In the genomic region with DNA sequence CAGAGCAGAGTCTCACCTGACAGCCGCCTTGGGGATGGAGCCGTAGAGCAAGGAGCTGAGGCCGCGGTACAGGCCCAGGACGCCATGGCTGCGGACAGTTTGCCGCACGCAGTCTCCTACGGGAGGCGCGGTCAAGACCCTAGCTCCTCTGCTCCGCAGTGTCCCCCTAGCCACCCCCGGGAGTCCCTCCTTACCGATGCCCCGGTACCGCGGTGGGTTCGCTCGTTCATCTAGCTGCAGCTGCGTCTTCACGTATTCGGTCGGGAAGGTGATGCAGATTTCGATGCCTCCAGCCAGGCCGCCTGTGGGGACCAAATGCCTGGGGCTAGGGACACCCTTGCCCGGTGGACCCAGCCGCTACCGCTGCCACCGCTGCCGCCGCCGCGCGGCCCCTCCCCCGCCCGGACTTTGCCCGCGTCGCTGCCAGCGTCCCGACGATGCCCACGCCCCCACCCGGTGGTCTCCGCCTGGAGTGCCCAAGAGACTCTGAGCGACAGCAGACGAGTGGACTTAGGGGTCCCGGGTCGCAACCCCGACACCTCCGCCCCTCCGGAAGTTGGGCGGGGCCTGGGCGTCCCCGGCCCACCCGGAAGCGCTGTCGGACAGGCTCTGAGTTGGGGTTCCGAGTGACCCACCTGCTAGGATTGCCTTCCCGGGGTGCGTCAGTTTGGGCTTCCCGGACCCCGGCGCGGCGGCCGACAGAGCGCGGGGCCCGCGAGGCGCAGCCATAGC, we compare ENCODE assay signal across 9 mouse cellular contexts. TPM values are rescaled to one million over a fixed set of nuclear protein-coding genes. Genes with fewer than 3 reads are reported as not detected.
DNase-seq lines count a peak whose midpoint lies in the region; ATAC-seq lines count a peak whose summit lies in the region.
"Had no signal": no experiment of that assay in that cellular context is flagged by ENCODE, and none has a peak within 500 bp of the region (broad histone marks: within the 10 kb centered on the region; RNA-seq: fewer than 3 reads in every experiment).

No protein-coding gene starts in this region.

- H3K9ac ChIP-seq in limb, embryonic 11.5 days (ENCODE audit: low read length), result peak overlapping the region; percentile 70
- H3K9ac ChIP-seq in midbrain, embryonic 12.5 days (replicated peaks), result peak overlapping the region; percentile 87
- H3K9ac ChIP-seq in stomach, embryonic 15.5 days, result peak overlapping the region; percentile 76

- whole genome bisulfite sequencing in limb, embryonic 11.5 days, result under 1% methylated on average over 72 of the region's 72 CpGs
- WGBS in midbrain, embryonic 12.5 days, result 1% methylated on average over 72 of the region's 72 CpGs
- under 1% methylated on average over 71 of the region's 72 CpGs for WGBS in stomach, embryonic 15.5 days

- peak overlapping the region; percentile 62; the same call in 1 of the 2 replicates for H3K27ac ChIP-seq in limb, embryonic 11.5 days (replicated peaks; ENCODE audit: low read depth, low read length)
- peak overlapping the region; percentile 88 for H3K27ac ChIP-seq in midbrain, embryonic 12.5 days (replicated peaks)
- peak overlapping the region; percentile 95 for H3K27ac ChIP-seq in stomach, embryonic 15.5 days

- no peaks in the 10 kb centered on the region for H3K9me3 ChIP-seq in limb, embryonic 11.5 days (ENCODE audit: control insufficient read depth, low read length)
- H3K9me3 ChIP-seq in midbrain, embryonic 12.5 days, result no peaks in the 10 kb centered on the region
- no peaks in the 10 kb centered on the region for H3K9me3 ChIP-seq in stomach, embryonic 15.5 days

- peak; percentile 21 for ATAC-seq in CD4-positive, CD25-positive, alpha-beta regulatory T cell, adult 4 months
- ATAC-seq in common myeloid progenitor, adult 5-6 weeks (replicated peaks; ENCODE audit: low read depth, poor library complexity, severe bottlenecking), result peak; percentile 10; the same call in 1 of the 2 replicates
- ATAC-seq in limb, embryonic 11.5 days (ENCODE audit: insufficient number of reproducible peaks, low FRiP score, low TSS enrichment, low read depth), result peak; percentile 64
- ATAC-seq in midbrain, embryonic 12.5 days (ENCODE audit: low FRiP score, low read depth), result peak; percentile 55
- ATAC-seq in stomach, embryonic 15.5 days (ENCODE audit: insufficient read depth, low FRiP score, low read depth), result peak; percentile 8; the same call in 1 of the 2 replicates

- H3K4me1 ChIP-seq in limb, embryonic 11.5 days (ENCODE audit: control insufficient read depth, insufficient read depth, low read length), result peaks cover 12% of the 10 kb centered on the region
- peaks cover 38% of the 10 kb centered on the region for H3K4me1 ChIP-seq in midbrain, embryonic 12.5 days
- H3K4me1 ChIP-seq in stomach, embryonic 15.5 days, result peaks cover 20% of the 10 kb centered on the region

- H3K36me3 ChIP-seq in limb, embryonic 11.5 days (ENCODE audit: control insufficient read depth, insufficient read depth, low read length), result peaks cover 5% of the 10 kb centered on the region
- peaks cover 23% of the 10 kb centered on the region for H3K36me3 ChIP-seq in midbrain, embryonic 12.5 days
- H3K36me3 ChIP-seq in stomach, embryonic 15.5 days, result peaks cover 12% of the 10 kb centered on the region; the same call in 1 of the 2 replicates

- intact Hi-C loops in heart, postnatal 14 days (cut with DNase I), result loop anchor here (5.0 kb wide), 2 partner anchors 60 to 120 kb away; no protein-coding TSS in a partner anchor

- peak; percentile 55 for DNase-seq in cerebellum, adult 11-12 months
- DNase-seq in cerebellum, adult 9-10 months, result no peak
- DNase-seq in heart, postnatal 14 days, result peak; percentile 44 to 47
- DNase-seq in limb, embryonic 11.5 days (ENCODE audit: low spot score), result peak; percentile 39

- H3K4me3 ChIP-seq in limb, embryonic 11.5 days (ENCODE audit: low read depth, low read length), result peak overlapping the region; percentile 85
- peak overlapping the region; percentile 87 for H3K4me3 ChIP-seq in midbrain, embryonic 12.5 days
- H3K4me3 ChIP-seq in stomach, embryonic 15.5 days (replicated peaks), result peak overlapping the region; percentile 94

- H3K4me2 ChIP-seq in limb, embryonic 11.5 days (ENCODE audit: low read depth, severe bottlenecking), result peak overlapping the region; percentile 95
- peak overlapping the region; percentile 90 for H3K4me2 ChIP-seq in midbrain, embryonic 12.5 days (replicated peaks)
- peak overlapping the region; percentile 99 for H3K4me2 ChIP-seq in stomach, embryonic 15.5 days

- no peaks in the 10 kb centered on the region for H3K27me3 ChIP-seq in limb, embryonic 11.5 days (ENCODE audit: control insufficient read depth, insufficient read depth, low read length)
- peaks cover 29% of the 10 kb centered on the region for H3K27me3 ChIP-seq in midbrain, embryonic 12.5 days
- H3K27me3 ChIP-seq in stomach, embryonic 15.5 days (replicated peaks), result no peaks in the 10 kb centered on the region

RNA-seq across cellular contexts. Expression of gene Slc25a1, which starts 0.5 kb away (rescaled TPM):
- polyA plus RNA-seq in CD4-positive, CD25-positive, alpha-beta regulatory T cell, adult 4 months (2017; shearing (Covaris generic)), result 1 to 10 TPM; 7.9 to 9.5 TPM
- total RNA-seq in common myeloid progenitor, adult 5-6 weeks (2017), result 58.6 and 63.7 TPM in 2 replicates
- 1 to 10 TPM; 5.9 to 8.3 TPM for total RNA-seq in heart, postnatal 14 days (2021)
- polyA plus RNA-seq in limb, embryonic 11.5 days (2014; fragmentation: Nextera tagmentation; extraction: Ambion mirVana), result 74.4 and 74.5 TPM in 2 replicates
- 120 and 132 TPM in 2 replicates for polyA plus RNA-seq in midbrain, embryonic 12.5 days (2016; fragmentation: Nextera tagmentation; extraction: Ambion mirVana)
- 124 and 134 TPM in 2 replicates for polyA plus RNA-seq in stomach, embryonic 15.5 days (2015; fragmentation: Nextera tagmentation; extraction: Ambion mirVana)

RNA-seq across cellular contexts. Expression of gene Gsc2, which starts 12.7 kb away (rescaled TPM):
- not detected for polyA plus RNA-seq in CD4-positive, CD25-positive, alpha-beta regulatory T cell, adult 4 months (2017; shearing (Covaris generic))
- not detected in 2 replicates for total RNA-seq in common myeloid progenitor, adult 5-6 weeks (2017)
- total RNA-seq in heart, postnatal 14 days (2021), result not detected
- polyA plus RNA-seq in limb, embryonic 11.5 days (2014; fragmentation: Nextera tagmentation; extraction: Ambion mirVana), result not detected in 2 replicates
- 0.26 and 0.52 TPM in 2 replicates for polyA plus RNA-seq in midbrain, embryonic 12.5 days (2016; fragmentation: Nextera tagmentation; extraction: Ambion mirVana)
- not detected in 2 replicates for polyA plus RNA-seq in stomach, embryonic 15.5 days (2015; fragmentation: Nextera tagmentation; extraction: Ambion mirVana)
- total RNA-seq: layer of hippocampus, postnatal 10 days had no signal

RNA-seq across cellular contexts. Expression of gene Ess2, which starts 16.4 kb away (rescaled TPM):
- polyA plus RNA-seq in CD4-positive, CD25-positive, alpha-beta regulatory T cell, adult 4 months (2017; shearing (Covaris generic)), result 10 to 100 TPM; 32.7 to 53.9 TPM
- 14.4 and 37.0 TPM in 2 replicates for total RNA-seq in common myeloid progenitor, adult 5-6 weeks (2017)
- total RNA-seq in heart, postnatal 14 days (2021), result 10 to 100 TPM; 11.6 to 13.3 TPM
- polyA plus RNA-seq in limb, embryonic 11.5 days (2014; fragmentation: Nextera tagmentation; extraction: Ambion mirVana), result 42.2 and 50.2 TPM in 2 replicates
- polyA plus RNA-seq in midbrain, embryonic 12.5 days (2016; fragmentation: Nextera tagmentation; extraction: Ambion mirVana), result 56.7 and 61.6 TPM in 2 replicates
- 31.7 and 35.5 TPM in 2 replicates for polyA plus RNA-seq in stomach, embryonic 15.5 days (2015; fragmentation: Nextera tagmentation; extraction: Ambion mirVana)

RNA-seq across cellular contexts. Expression of gene Tssk2, which starts 29.1 kb away (rescaled TPM):
- polyA plus RNA-seq in CD4-positive, CD25-positive, alpha-beta regulatory T cell, adult 4 months (2017; shearing (Covaris generic)), result not detected
- total RNA-seq in common myeloid progenitor, adult 5-6 weeks (2017), result not detected in 2 replicates
- total RNA-seq in heart, postnatal 14 days (2021), result not detected
- polyA plus RNA-seq in limb, embryonic 11.5 days (2014; fragmentation: Nextera tagmentation; extraction: Ambion mirVana), result not detected in 2 replicates
- not detected in 2 replicates for polyA plus RNA-seq in midbrain, embryonic 12.5 days (2016; fragmentation: Nextera tagmentation; extraction: Ambion mirVana)
- 0.09 TPM in 1 of 2 replicates, not detected in the other for polyA plus RNA-seq in stomach, embryonic 15.5 days (2015; fragmentation: Nextera tagmentation; extraction: Ambion mirVana)
- total RNA-seq: layer of hippocampus, postnatal 10 days had no signal

RNA-seq across cellular contexts. Expression of gene Dgcr2, which starts 29.2 kb away (rescaled TPM):
- polyA plus RNA-seq in CD4-positive, CD25-positive, alpha-beta regulatory T cell, adult 4 months (2017; shearing (Covaris generic)), result 10 to 100 TPM; 20.2 to 28.9 TPM
- total RNA-seq in common myeloid progenitor, adult 5-6 weeks (2017), result 29.4 and 43.8 TPM in 2 replicates
- 10 to 100 TPM; 50.9 to 52.3 TPM for total RNA-seq in heart, postnatal 14 days (2021)
- polyA plus RNA-seq in limb, embryonic 11.5 days (2014; fragmentation: Nextera tagmentation; extraction: Ambion mirVana), result 92.5 and 94.0 TPM in 2 replicates
- 105 and 108 TPM in 2 replicates for polyA plus RNA-seq in midbrain, embryonic 12.5 days (2016; fragmentation: Nextera tagmentation; extraction: Ambion mirVana)
- 74.6 and 80.5 TPM in 2 replicates for polyA plus RNA-seq in stomach, embryonic 15.5 days (2015; fragmentation: Nextera tagmentation; extraction: Ambion mirVana)

Comparison
In these comparisons a context has a peak if more than half of its experiments do, and no peak if none do; other contexts are left out.
1. ATAC-seq: peak in every context shown above with its lines; median percentile 64 in limb, embryonic 11.5 days; 55 in midbrain, embryonic 12.5 days; 21 in CD4-positive, CD25-positive, alpha-beta regulatory T cell, adult 4 months; 10 in common myeloid progenitor, adult 5-6 weeks; 8 in stomach, embryonic 15.5 days.